Mouse (Mus musculus): ENCODE data around the gene Ms4a18. TPM values are rescaled to one million over a fixed set of nuclear protein-coding genes. Genes with fewer than 3 reads are reported as not detected.

Ms4a18 gene
- polyA plus RNA-seq, 1 experiment from 2014 or later: not detected

Other genes with a start within 250 kb of the Ms4a18 start
- gene Cd6, start 188.0 kb downstream of the Ms4a18 start, polyA plus RNA-seq (2016; fragmentation: Nextera tagmentation; extraction: Ambion mirVana): not detected in 2 replicates
- gene Slc15a3, start 178.3 kb downstream of the Ms4a18 start, polyA plus RNA-seq (2016; fragmentation: Nextera tagmentation; extraction: Ambion mirVana): 0.23 and 0.44 TPM in 2 replicates
- gene Tmem132a, start 148.1 kb downstream of the Ms4a18 start, polyA plus RNA-seq (2016; fragmentation: Nextera tagmentation; extraction: Ambion mirVana): 137 and 142 TPM in 2 replicates
- 68.7 and 73.7 TPM in 2 replicates for gene Tmem109, start 136.0 kb downstream of the Ms4a18 start, polyA plus RNA-seq (2016; fragmentation: Nextera tagmentation; extraction: Ambion mirVana)
- 44.9 and 50.3 TPM in 2 replicates for gene Prpf19, start 122.8 kb downstream of the Ms4a18 start, polyA plus RNA-seq (2016; fragmentation: Nextera tagmentation; extraction: Ambion mirVana)
- gene Zp1, start 97.4 kb downstream of the Ms4a18 start, polyA plus RNA-seq (2016; fragmentation: Nextera tagmentation; extraction: Ambion mirVana): not detected in 2 replicates
- 0.10 TPM in 1 of 2 replicates, not detected in the other for gene Ptgdr2, start 80.9 kb downstream of the Ms4a18 start, polyA plus RNA-seq (2016; fragmentation: Nextera tagmentation; extraction: Ambion mirVana)
- 33.2 and 33.9 TPM in 2 replicates for gene Ccdc86, start 68.8 kb downstream of the Ms4a18 start, polyA plus RNA-seq (2016; fragmentation: Nextera tagmentation; extraction: Ambion mirVana)
- not detected in 2 replicates for gene Ms4a10, start 43.4 kb downstream of the Ms4a18 start, polyA plus RNA-seq (2016; fragmentation: Nextera tagmentation; extraction: Ambion mirVana)
- not detected in 2 replicates for gene Ms4a15, start 24.8 kb downstream of the Ms4a18 start, polyA plus RNA-seq (2016; fragmentation: Nextera tagmentation; extraction: Ambion mirVana)
- gene Ms4a8a, start 63.1 kb upstream of the Ms4a18 start, polyA plus RNA-seq (2016; fragmentation: Nextera tagmentation; extraction: Ambion mirVana): not detected in 2 replicates
- not detected in 2 replicates for gene 1700017D01Rik, start 112.8 kb upstream of the Ms4a18 start, polyA plus RNA-seq (2016; fragmentation: Nextera tagmentation; extraction: Ambion mirVana)
- not detected in 2 replicates for gene 1700025F22Rik, start 147.3 kb upstream of the Ms4a18 start, polyA plus RNA-seq (2016; fragmentation: Nextera tagmentation; extraction: Ambion mirVana)
- gene Ms4a13, start 178.7 kb upstream of the Ms4a18 start, polyA plus RNA-seq (2016; fragmentation: Nextera tagmentation; extraction: Ambion mirVana): not detected in 2 replicates
- gene Ms4a12, start 214.4 kb upstream of the Ms4a18 start, polyA plus RNA-seq (2016; fragmentation: Nextera tagmentation; extraction: Ambion mirVana): not detected in 2 replicates
- not detected in 2 replicates for gene Ms4a1, start 248.2 kb upstream of the Ms4a18 start, polyA plus RNA-seq (2016; fragmentation: Nextera tagmentation; extraction: Ambion mirVana)